Mouse (Mus musculus) heart, adult 18-20 months (tissue): ENCODE measurements around the gene Zfp57. TPM values are rescaled to one million over a fixed set of nuclear protein-coding genes. Genes with fewer than 3 reads are reported as not detected.
"Not testable (repeated sequence)": the region's sequence is repeated elsewhere in the genome, so short reads cannot be mapped to it uniquely, and the experiment has no call there.

Experiments used
- DNase-seq, 2 experiments: peaks; one replicate each; pipeline ENCODE4 v3.0.0; 2021 to 2022; ENCODE audit warnings: mixed read lengths in 1 of 2
- total RNA-seq, 2 experiments: library from RNA; stranded (reverse); gene quantifications; 2 replicates each; pipeline ENCODE4 v1.2.3; 2021

The Zfp57 gene
- total RNA-seq, 2 experiments from 2014 or later, result 1.7 to 2.0 TPM

DNA sequence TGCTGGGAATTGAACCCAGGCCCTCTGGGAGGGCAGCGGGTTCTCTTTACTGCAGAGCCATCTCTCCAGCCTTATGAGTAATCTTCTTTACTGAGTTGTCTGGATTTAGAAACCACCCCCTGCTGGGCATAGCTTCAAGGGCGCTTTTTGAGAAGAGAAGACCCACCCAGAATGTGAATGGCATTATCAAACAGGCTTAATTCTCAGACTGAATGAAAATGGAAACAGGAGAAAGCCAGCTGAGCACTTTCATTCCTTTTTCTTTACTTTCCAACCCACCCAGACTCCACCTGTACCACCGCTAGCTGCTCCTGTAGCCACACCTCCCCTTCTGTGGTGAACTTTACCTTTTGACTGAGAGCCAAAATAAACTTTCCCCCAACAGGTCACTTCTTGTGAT is 5.5 kb upstream of the Zfp57 start:
- no peak for DNase-seq

DNA sequence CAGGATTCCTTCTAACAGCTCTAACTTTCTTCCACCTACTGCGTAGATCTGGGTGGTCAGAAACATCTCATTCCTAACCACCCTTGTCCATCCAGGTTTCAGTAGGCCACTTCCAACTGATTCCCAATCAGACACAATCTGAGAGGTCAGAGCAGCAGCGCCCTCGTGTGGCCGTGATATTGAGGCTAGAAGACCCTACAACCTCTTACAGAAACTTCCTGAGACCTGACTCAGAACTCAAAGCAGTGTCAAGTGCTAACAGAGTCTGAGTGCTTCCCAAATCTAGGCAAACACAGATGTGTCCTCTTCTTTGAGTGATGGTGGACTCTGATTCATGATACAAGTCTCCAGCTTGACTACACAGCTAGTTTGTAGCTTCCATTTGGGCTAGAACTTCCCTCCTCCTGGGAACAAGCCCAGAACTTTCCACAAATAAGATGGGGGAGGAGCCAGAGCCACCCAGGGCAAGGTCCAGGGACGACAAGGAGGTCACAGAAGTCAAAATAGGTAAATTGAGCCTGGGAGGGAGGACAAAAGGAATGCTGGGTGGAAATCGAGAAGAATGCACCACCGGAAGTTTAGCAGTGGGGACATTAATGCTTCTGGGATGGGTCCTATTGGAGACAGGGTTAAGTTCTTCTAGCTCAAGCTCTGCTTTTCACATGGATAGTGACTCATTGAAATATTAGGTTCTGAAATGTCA is 3.8 kb upstream of the Zfp57 start:
- peak; percentile 56 to 87 for DNase-seq

DNA sequence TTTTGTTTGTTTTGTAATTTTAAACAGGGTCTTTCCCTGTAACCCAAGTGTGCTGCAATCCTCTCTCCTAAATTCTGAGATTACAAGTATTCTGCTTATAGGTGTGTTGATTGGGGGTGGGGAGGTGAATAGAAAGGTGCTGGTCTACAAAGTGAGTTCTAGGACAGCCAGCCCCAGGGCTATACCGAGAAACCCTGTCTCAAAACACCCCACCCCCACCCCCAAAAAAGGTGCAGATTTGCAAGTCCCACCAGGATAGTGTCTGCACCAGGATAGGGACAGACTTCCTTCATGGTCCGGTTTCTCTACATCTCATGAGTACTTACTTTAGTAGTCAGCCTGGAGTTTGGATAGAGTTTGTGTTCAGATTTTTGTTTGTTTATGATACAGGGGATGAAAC is 2.5 kb upstream of the Zfp57 start:
- no peak for DNase-seq

DNA sequence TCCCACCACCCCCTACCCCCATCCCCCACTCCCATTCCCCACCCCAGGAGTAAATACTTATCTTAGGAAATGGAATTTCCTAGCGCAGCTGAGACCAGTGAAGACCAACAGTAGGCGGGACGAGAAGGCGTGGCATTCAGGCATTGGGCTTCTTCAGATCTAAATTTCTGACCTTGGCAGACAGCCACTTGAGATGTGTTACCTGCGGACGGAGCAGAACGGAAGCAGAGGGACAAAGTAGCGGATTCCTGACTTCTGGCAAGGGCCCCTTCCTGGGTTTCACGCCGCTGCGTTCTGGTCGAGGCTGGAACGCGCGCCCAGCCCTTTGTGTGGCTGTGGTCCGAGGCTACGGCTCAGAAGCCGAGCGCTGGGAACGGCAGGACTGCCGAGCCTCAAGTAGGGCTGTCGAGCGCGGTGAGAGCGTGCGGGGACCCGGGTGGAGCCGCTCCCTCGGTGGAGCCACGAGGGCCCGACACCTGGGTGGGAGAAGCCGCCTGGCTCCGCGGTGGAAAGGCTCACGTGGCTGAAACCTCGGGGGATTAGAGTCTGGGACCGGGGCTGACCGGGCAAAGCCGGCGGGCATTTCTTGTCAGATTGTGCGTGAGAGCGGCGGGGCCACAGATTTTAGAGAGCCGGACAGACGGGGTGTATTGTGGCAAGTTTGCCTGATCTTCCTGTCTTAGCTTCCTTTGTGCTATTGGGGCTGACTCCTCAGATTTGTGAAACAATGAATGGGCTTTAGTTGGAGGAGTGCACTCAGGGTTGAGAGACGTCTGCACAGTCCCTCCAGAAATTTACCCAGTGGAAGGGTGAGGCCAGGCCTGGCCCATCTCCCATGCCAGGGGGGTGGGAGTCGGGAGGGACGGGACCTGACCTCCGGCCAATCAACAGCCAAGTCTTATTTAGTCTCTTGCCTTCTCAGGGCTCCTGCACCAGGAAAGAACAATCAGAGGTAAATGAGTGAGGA is 1.7 kb downstream of the Zfp57 start:
- peak; percentile 67 to 68 for DNase-seq

DNA sequence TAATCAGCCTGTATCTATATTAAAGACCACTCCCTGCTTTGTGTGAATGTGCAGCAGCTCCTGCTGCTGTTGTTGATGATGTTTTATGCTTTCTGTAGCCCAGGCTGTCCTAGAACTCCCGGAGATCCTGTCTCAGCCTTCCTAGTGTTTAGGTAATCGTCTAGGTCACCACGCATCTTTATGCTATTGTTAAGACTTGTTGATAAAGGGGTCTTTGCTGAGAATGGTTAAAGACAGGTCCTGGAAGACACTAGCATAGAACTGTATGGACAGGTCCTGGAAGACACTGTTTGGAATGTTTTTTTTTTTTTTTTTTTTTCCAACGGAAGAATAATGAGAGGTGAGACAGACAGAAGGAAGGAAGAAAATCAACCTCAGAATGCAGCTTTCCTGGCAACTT is 2.4 kb downstream of the Zfp57 start:
- DNase-seq, result no peak

DNA sequence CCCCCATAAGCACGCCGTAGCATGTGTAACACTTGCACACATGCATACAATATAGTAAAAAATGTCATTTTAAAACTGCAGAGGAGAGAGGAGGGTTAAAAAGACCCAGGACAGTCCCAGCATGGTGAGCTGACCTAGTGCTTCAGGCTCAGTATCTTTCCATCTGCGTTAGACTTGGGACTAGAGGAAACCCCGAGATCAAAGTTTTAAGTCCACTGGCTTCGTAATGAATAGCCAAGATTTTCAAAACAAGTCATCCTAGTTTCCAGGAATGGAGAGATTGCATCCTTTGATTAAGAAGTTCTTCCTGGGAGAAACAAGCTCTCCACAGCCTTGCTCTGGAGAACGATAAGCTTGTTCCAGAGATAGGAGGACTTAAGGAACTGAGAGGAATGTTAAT is 7.2 kb downstream of the Zfp57 start:
- no peak for DNase-seq

DNA sequence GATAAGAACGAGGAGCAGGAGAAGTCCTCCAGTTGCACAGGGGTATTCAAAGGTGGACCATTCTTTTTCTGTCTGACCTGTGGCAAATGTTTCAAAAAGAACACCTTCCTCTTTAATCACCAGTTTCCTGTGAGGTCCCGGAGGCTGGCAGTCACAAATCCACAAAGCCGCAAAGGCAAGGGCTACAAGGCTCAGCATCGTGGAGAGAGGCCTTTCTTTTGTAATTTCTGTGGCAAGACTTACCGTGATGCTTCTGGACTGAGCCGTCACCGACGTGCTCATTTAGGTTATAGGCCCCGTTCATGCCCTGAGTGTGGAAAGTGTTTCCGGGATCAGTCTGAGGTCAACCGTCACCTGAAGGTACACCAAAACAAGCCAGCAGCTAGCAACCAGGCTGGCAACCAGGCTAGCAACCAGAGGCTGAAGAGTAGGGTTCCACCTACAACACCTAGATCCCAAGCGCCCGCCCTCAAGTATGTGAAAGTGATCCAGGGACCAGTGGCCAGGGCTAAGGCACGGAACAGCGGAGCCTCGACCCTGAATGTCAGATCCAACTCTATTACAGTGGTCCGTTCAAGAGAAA is 8.6 kb downstream of the Zfp57 start:
- no peak for DNase-seq

DNA sequence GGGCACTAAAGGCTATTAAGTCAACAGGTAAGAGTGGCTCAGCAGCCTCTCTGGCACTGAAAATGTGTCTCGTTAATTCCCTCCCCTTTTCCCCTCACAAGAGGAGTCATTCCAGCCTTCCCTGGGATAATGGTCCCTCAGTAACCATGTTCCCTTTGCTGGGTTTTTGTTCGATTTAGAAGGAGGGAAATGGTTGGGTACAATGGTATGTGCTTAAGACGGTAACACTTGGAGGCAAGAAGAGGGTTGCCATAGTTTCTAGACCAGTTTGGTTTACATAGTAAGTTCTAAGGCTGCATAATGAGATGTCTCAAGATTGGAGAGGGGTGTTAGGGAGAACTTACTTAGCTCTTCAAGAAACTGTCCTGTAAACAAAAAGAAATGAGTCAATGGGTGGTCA is 10.8 kb downstream of the Zfp57 start:
- no peak for DNase-seq

DNA sequence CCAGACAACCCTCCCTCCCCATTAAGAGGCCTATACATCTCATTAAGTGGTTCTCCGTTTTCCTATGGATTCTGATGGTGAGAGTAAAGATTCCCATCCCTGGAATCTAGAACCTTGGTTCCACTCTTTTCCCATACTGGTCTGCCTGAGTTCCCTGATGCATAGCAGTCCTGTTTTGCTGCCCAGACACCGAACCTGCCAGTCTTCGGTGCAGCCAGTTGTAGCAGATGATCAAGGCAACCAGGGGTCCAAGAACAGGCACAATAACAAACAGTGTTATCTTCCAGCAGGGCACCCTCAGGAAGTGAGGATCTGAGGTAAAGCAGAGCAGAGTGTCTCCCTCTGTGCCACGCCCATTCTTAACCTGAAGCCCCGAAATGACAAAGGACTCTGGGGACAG is 11.2 kb downstream of the Zfp57 start:
- DNase-seq, result no peak

DNA sequence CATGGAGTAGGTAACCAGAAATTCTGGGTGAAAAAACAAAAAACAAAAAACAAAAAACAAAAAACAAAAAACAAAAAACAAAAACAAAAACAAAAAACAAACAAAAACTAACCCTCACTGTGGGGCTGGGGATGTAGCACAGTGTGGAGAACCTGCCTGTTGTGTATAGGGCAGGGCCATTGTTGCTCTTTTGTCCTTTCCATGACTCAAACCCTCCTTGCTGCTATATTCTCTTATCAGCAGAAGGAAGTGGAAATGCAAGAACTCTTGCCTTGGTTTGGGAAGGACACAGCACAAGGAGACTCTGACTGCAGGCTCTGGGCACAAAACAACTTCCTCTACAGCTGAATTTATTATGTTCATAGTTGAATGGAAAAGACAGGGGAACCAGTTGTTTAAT is 15.4 kb downstream of the Zfp57 start:
- DNase-seq, result no peak

DNA sequence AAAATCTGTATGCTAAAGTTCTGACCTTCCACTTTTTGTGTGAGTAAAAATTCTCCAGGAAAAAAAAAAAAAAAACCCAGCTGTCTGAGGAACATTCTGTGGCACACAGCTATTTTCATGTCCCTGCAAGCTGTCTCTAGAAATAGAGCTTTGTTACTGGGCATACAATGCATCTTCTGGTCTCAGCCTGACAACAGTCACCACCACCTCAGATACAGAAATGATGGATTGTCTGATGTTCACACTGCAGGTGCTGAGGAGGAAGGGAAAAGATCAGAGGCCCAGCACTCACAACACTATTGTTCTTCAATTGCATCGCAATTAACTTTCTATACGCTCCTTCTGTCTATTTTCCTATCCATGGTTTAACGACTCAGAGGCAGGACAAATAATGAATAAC is 17.4 kb downstream of the Zfp57 start:
- DNase-seq, result no peak

DNA sequence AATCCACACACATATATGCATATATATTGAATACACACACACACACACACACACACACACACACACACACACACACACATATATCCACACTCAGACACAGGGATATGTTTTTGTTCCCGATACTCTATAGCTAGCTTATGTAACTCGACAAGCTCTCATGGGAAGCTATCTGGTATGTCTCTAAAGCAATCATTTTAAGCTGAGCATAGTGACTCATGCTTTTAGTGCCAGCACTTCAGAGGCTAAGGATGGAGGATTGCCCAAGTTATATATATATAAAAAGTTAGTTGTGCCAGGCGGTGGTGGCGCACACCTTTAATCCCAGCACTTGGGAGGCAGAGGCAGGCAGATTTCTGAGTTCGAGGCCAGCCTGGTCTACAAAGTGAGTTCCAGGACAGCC is 18.3 kb downstream of the Zfp57 start:
- DNase-seq, result not testable (repeated sequence)

DNA sequence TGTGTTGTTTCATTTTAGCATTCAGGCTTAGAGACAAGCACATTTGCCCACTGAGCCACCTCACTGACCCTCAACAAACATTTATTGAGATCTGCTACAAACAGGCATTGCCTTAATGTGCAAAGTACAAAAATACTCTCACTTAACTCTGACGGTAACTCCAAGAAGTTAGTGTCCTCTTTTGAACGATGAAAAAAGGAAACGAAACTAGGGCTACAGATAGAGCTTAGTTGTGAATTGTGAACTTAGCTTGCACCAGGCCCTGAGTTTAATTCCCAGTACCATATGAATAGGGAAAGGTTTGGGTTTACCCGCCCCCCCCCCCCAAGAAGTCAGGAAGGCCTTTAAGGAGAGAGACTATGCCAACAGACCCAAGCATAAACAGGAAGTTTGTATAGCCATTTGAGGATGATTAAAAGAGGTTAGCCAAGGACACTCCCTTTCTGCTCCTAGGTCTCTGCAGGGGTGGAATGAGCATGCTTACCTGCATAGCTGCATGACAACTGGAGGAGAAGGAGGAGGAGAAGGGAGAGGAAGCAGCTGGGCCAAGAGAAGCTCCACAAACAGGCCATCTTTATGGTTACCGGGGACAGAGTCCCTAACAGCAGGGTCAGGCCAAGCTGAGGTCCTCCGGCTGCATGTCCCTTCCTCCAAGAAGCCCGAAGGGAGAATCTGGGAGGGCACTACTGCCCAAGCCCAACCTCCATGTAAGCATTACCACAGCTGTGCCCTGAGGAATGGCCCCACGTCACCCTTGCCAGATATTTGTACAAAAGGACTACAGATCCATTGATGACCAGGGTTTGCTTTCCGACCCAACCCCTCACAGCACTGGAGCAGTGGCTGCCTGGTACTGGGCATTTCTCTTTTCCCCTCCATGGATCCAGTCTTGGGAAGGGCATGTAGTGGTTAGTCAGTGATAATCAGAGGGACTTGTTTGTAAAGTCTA is 21.9 kb downstream of the Zfp57 start, which contains the start of gene Mog:
Gene Mog, minus strand, starts transcription at position 771 of the 949 bp plus-strand sequence.
- DNase-seq, result no peak

DNA sequence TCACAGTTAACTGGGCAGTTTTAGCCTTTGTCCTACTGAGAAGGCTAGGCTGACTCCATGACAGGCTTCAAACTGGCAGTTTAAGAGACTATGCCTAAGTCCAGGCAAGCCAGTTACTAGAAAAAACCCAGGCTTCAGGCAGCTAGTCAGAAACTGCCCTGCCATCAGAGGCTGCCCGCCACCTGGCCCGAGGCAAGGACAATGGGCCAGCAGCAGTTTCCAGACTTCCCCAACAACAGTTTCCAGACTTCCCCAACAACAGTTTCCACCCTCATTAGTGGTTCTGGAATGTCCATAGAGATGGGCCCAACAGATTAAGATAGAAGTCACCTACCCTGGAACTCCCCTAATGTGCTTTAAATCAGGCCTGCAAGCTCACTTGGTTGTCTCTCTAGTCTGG is 25.5 kb downstream of the Zfp57 start:
- no peak for DNase-seq

DNA sequence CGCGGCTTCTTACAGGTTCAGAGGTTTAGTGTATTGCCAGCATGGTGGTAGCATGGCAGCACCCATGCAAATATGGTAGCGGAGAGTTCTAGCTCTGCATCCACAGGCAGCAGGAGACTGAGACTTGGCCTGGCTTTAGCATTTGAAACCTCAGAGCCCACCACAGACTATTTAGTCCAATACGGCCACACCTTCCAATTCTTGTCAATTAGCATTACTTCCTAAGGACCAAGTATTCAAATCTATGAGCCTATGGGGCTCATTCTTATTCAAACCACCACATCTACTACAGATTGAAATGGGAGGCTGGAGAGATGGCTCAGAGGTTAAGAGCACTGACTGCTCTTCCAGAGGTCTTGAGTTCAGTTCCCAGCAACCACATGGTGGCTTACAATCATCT is 26.5 kb downstream of the Zfp57 start:
- DNase-seq, result no peak

DNA sequence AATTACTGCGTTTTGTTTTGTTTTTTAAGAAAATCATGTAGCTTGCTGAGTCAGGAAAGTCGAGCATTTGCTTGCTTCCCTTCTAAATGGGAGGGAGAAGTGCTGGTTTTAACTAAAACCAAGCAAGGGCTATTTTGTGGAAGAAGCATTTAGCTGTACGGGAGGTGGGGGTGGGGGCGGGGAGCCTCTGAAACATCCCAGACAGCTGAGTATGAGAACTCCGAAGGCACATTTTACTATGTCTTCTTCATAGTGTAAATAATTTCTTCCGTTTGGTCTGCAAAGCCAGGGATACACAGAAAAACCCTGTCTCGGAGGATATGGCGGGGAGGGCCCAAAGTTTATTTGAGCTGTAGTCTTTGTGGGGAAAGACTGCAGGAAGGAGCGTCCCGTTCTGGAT is 27.2 kb downstream of the Zfp57 start:
- DNase-seq, result no peak

DNA sequence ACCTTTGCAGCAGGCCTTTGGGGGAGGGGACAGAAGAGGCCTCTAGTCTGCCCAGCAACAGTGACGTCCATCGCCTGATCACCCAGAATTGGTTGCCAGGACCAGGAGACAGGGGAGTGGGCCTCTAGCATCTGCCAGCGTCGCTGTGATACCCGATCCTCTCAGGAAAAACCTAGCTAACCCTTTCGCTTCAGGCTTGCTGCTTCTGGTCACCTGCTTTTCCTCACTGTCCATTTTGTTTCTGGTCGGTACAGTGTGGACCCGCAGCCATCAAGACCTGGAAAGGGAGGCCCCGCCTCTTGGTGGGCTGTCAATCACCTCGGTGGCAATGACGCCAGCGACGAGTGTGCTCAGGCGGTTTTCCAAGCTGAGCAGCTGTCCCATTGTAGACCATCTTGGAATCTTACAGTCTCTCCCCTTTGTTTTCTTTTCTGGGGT is 27.7 kb downstream of the Zfp57 start:
- DNase-seq, result peak; percentile 86 to 88

DNA sequence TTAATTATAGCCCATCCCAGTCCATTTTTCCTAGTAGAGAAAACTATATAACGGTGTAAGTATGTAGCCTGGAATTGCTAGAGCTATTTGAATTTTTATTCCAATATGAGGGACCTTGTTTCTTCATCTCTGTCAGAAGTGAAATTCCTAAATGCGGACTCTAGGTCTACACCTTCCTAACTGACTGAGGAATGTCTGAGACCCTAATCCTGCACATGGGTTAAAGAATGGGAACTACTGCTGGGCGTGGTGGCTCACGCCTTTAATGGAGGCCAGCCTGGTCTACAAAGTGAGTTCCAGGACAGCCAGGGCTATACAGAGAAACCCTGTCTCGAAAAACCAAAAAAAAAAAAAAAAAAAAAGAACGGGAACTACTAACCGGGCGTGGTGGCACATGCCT is 28.2 kb downstream of the Zfp57 start:
- DNase-seq, result no peak

DNA sequence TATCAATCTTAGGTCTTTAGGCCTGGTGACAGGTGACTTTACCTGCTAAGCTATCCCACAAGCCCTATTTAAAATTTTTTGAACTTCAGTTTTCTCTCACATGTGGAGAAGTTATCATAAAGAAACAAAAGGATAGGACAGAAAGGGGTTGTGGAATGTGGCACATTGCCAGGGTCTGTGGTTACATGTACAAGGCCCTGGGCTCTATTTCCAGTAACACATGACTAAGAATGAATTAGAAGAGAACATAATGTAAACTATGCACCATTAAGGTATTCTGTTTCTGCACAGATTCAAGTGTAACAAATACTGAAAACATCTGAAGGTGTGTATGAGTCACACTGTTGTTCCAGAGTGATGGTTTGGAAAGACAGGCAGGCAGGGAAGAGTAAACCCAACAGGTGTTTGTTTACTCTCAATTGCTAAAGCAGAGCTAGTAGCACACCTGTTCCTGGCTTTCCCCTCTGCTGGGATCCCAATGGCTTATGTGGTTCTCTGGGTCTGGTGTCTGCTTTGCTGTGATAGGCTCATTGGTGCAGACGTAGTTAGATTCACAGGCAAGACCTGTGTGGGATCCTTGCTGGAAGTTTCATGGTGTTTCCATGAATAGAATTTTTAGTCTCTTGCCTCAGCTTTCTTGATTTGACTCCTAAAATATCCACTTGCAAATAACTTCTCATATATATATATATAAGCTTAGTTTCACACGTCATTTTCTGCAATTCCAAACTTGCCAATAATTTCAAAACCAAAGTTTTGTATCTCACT is 38.3 kb downstream of the Zfp57 start:
- DNase-seq, result no peak

DNA sequence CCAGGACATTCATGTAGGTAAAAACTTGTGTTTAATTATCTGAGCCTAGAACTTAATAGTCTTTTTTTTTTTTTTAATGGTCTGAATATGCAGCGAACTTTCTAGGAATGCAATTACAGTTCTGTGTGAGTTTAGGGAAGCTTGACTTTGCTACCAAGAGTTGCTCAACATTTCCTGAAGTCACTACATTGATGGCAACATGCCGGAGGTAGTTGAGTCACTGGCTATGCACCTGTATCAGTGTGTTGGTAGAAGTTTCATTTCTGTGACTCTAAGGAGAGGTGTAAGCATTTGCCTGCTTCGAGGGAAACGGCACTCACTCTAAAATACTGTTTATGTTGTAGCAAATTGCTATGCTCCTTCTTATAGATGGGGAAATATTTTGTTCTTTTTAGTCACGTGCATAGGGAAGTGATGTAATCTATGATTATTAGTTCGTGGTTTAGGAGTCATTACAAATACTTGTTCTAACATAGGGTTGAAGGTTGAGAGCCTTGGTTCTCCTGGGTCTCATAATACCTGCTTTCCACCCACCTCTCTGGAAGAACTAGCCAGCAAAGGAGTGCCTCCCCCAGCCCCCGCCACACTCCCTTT is 43.8 kb downstream of the Zfp57 start:
- peak in 1 of 2 experiments; percentile 20 for DNase-seq
